Mouse (Mus musculus) liver, embryonic 16.5 days (tissue): ENCODE data around the gene Nr1i2. TPM values are rescaled to one million over a fixed set of nuclear protein-coding genes. Genes with fewer than 3 reads are reported as not detected.
A peak's percentile ranks its signal among the peaks of the same experiment; 100 is the strongest.

Experiments
- ATAC-seq: fragments of 200-750 bp; cut with Nextera tagmentation; 2 replicates; pipeline ENCODE4 v1.8.0; 2017; ENCODE audit warnings: low read depth, mild to moderate bottlenecking, moderate number of reproducible peaks, moderate library complexity
- H3K27ac ChIP-seq: fragments of 300-500 bp; sonication (generic); 2 replicates; pipeline ENCODE4 v1.5.1; 2014; ENCODE audit warnings: mild to moderate bottlenecking, low read length
- H3K27me3 ChIP-seq: fragments of 300-500 bp; sonication (generic); 2 replicates; pipeline ENCODE4 v1.6.1; 2014; ENCODE audit warnings: low read depth, low read length, mixed read lengths; ENCODE audit not compliant: control insufficient read depth, insufficient read depth
- H3K36me3 ChIP-seq: fragments of 300-500 bp; sonication (generic); 2 replicates; pipeline ENCODE4 v1.6.1; 2014; ENCODE audit warnings: mild to moderate bottlenecking; ENCODE audit not compliant: control insufficient read depth, insufficient read depth
- H3K4me1 ChIP-seq: fragments of 300-500 bp; sonication (generic); 2 replicates; pipeline ENCODE4 v1.6.1; 2014; ENCODE audit warnings: low read depth, low read length, mixed read lengths; ENCODE audit not compliant: control insufficient read depth
- H3K4me2 ChIP-seq: fragments of 300-500 bp; sonication (generic); 2 replicates; pipeline ENCODE4 v1.6.1; 2014; ENCODE audit warnings: low read depth, low read length, mixed read lengths
- H3K4me3 ChIP-seq: fragments of 300-500 bp; sonication (generic); 2 replicates; pipeline ENCODE4 v1.5.1; 2014; ENCODE audit warnings: low read depth, mild to moderate bottlenecking, low read length
- H3K9ac ChIP-seq: fragments of 300-500 bp; sonication (generic); 2 replicates; pipeline ENCODE4 v1.6.1; 2014; ENCODE audit warnings: low read depth, low read length
- H3K9me3 ChIP-seq: fragments of 300-500 bp; sonication (generic); replicated peaks from 2 replicates; pipeline ENCODE4 v1.6.1; 2016; ENCODE audit warnings: low read length; ENCODE audit not compliant: control insufficient read depth
- WGBS: fragments of 180-500 bp; shearing (Covaris S2); extraction: QIAGEN DNeasy Blood & Tissue Kit; methylation state at CpG from one replicate; pipeline ENCODE4 v1.1.7; 2014; ENCODE audit not compliant: insufficient replicate concordance; 5-methylcytosine and 5-hydroxymethylcytosine counted together
- polyA plus RNA-seq: library from polyadenylated mRNA; unstranded; fragments of >200 nt; fragmentation: Nextera tagmentation; extraction: Ambion mirVana; gene quantifications from 2 replicates; pipeline ENCODE4 v1.2.1, GENCODE M21; 2015

Nr1i2 gene
- polyA plus RNA-seq, 1 experiment from 2014 or later: 6.9 TPM

DNA sequence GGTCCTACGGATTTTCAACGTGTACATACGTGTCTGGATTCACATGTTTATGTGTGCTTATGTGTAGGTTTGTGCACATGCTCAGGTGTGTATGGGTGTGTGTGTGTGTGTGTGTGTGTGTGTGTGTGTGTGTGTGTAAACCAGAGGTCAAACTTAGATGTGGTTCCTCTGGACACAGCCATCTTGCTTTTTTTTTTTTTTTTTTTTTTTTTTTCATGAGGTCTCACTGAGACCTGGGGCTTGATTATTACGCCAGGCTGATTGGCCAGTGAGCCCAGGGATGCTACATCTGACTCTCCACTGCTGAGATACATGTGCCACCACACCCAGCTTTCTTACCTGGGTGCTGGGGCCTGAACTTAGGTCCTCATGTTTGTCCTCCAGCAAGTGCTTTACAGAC, 24.5 kb upstream of the Nr1i2 start:
- H3K4me1 ChIP-seq: no peaks in the 10 kb centered on the region
- no peaks in the 10 kb centered on the region for H3K9me3 ChIP-seq
- no peaks in the 10 kb centered on the region for H3K27me3 ChIP-seq
- H3K36me3 ChIP-seq: no peaks in the 10 kb centered on the region
- WGBS: 67% methylated on average over 4 of the region's 4 CpGs
- no peak overlapping the region for H3K4me2 ChIP-seq
- no peak overlapping the region for H3K27ac ChIP-seq
- H3K4me3 ChIP-seq: no peak overlapping the region
- no peak overlapping the region for H3K9ac ChIP-seq
- ATAC-seq: no peak

DNA sequence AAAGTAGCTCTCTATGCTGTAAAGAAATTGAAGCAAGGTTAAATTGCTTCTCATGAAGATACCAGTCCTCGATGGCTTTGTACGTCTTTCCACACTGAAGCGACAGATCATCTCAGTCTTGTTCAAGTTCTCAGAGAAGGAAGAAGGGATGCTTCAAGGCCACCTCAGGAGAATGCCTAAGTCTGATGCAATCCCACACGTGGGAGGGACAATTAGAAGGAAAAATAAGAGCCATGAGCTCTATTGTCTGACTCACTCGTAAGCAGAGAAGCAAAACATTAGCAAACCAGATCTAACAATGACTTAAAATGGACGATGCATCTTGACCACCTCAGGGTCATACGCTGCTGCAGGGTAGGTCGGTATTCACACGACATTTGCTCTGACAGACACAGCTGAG, 23.9 kb upstream of the Nr1i2 start:
- Histone ChIP-seq H3K36me3 (no peaks in the 10 kb centered on the region), H3K4me2 (no peak overlapping the region), H3K4me1 (no peaks in the 10 kb centered on the region), H3K4me3 (no peak overlapping the region), H3K9me3 (no peaks in the 10 kb centered on the region), H3K27ac (no peak overlapping the region), H3K9ac (no peak overlapping the region), H3K27me3 (no peaks in the 10 kb centered on the region)
- no peak for ATAC-seq
- 67% methylated on average over 9 of the region's 9 CpGs for WGBS

DNA sequence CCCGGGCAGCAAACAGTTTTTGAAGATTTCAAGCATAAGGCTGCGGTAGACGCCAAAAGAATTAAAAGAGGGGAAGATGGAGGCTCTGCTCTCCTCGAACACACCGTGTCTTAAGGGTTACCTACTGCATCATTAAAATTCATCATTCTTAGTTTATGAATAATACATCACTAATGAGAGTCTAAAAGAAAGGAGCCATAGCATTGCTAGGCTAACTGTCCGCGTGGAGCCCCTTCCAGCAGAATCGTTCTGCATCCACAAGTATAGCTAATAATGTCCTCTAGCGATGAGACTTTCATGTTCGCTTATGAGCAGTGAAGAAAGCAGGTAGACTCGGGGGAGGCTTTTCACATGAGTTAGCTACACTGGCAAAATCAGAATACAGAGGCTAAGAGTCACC, 13.6 kb upstream of the Nr1i2 start:
- Histone ChIP-seq H3K9ac (no peak overlapping the region), H3K4me3 (no peak overlapping the region), H3K36me3 (no peaks in the 10 kb centered on the region), H3K27ac (no peak overlapping the region), H3K27me3 (no peaks in the 10 kb centered on the region), H3K4me1 (no peaks in the 10 kb centered on the region), H3K4me2 (no peak overlapping the region), H3K9me3 (no peaks in the 10 kb centered on the region)
- 74% methylated on average over 11 of the region's 11 CpGs for WGBS
- ATAC-seq: no peak

DNA sequence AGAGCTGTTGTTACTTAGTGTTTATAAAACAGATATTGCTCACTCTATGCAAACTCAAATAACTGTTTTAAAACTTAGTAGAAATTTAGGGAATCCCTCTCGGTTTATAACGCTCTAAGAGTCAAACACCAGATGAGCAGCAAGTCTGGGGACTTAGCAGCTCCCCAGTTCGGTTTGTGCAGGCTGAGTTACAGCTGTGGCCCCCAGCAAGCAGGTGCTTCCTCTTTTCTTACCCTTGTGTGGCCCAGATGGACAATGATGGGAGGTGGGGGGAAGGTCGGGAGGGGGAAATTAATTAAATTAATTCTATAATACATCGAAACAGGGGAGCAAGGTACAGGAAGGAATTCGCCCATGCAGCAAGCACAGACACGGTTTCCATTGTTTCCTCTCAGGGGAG, 13.0 kb upstream of the Nr1i2 start:
- Histone ChIP-seq H3K36me3 (no peaks in the 10 kb centered on the region), H3K27me3 (no peaks in the 10 kb centered on the region), H3K9me3 (no peaks in the 10 kb centered on the region), H3K4me1 (no peaks in the 10 kb centered on the region), H3K9ac (no peak overlapping the region), H3K27ac (no peak overlapping the region), H3K4me2 (no peak overlapping the region), H3K4me3 (no peak overlapping the region)
- WGBS: 24% methylated on average over 7 of the region's 7 CpGs
- ATAC-seq: no peak

DNA sequence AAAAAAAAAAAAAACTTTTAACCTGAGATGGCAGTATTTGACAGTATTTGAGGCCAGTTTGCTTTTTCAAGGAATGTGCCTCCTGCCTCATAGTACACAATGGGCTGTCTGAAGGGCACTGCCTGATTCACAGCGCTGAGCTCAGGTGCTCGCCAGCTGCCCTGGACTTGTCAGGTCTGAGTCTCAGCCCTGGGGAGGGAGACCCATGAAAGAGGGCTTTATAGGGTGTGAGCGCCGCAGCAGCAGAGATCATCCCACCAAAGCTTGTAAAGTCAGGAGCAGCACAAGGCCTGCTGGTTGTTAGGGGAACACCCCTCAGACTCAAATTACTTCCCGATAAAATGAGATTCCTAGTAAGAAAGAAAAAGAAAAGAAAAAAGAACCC, 12.6 kb upstream of the Nr1i2 start:
- Histone ChIP-seq H3K36me3 (no peaks in the 10 kb centered on the region), H3K4me2 (no peak overlapping the region), H3K4me1 (no peaks in the 10 kb centered on the region), H3K9me3 (no peaks in the 10 kb centered on the region), H3K4me3 (no peak overlapping the region), H3K27me3 (no peaks in the 10 kb centered on the region), H3K27ac (no peak overlapping the region), H3K9ac (no peak overlapping the region)
- ATAC-seq: no peak
- WGBS: 59% methylated on average over 5 of the region's 5 CpGs

DNA sequence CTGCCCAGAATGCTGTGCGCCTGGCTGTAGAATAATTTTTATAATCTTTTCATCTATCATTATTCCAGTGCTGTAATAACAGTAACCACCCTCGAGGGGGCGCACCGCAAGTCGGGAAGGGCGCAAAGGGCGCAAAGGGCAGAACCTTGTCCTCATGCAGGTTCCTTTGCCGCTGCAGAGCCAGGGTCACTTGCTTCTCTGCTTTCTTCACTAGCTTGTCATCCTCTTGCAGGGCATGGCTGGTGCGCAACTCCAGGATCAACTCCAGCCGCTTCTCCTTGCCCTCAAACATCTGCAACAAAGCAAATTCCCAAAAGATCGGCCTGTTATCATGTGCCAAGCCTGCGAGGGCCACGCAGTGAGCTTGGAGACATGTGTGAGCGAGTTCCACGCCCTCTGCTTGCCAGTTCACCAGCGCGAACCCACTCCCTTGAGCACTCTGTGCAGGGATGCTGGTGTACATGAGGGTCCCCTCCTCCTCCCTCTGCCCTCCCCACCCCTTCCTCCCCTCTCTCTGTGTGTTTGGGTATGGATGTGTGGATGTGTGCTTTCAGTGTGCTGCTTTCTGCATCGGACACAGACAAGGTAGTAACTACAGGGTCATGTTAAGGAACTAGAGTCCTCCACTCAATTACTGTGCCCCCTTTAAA, 12.1 kb upstream of the Nr1i2 start:
- Histone ChIP-seq H3K27ac (no peak overlapping the region), H3K4me1 (no peaks in the 10 kb centered on the region), H3K9ac (no peak overlapping the region), H3K36me3 (no peaks in the 10 kb centered on the region), H3K9me3 (no peaks in the 10 kb centered on the region), H3K4me2 (no peak overlapping the region), H3K27me3 (no peaks in the 10 kb centered on the region), H3K4me3 (no peak overlapping the region)
- 45% methylated on average over 18 of the region's 18 CpGs for WGBS
- no peak for ATAC-seq

DNA sequence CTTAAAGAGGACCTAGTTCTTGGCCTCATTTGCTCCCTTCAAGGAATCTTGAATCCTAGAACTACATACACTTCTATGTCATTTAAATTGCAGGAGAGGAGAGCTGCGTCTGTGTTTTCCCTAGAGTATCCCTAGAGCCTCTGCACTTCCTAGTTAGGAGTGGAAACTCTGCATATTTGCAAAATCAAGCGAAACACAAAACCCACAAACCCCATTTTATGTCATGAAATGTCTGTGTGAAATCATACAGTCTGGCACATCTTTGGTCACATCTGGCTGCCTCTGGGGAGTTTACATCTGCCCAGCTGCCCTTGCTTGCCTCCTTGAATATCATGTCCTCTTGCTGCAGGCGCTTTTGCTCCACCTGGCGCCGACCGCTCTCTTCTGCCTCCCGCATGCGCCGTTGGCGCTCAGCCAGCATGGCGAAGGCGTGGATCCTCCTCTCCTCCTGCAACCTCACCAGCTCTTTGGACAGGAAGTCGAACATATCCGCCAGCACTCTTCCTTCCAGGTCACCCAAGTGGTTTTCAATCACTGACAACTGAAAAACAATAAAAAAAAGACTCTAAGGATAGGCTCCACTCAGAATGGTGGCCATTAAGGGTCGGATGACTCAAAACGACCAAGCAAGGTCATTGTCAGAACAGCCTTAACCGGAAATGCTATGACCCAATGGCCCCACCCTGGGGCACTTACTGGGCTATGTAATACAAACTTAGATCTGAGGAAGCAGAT, 10.0 kb upstream of the Nr1i2 start:
- Histone ChIP-seq H3K4me2 (no peak overlapping the region), H3K9me3 (no peaks in the 10 kb centered on the region), H3K36me3 (no peaks in the 10 kb centered on the region), H3K4me3 (no peak overlapping the region), H3K27me3 (no peaks in the 10 kb centered on the region), H3K9ac (no peak overlapping the region), H3K4me1 (no peaks in the 10 kb centered on the region), H3K27ac (no peak overlapping the region)
- ATAC-seq: 0 out of 2 replicates have a peak, but pooled peaks have one; percentile 27
- WGBS: 65% methylated on average over 17 of the region's 17 CpGs

DNA sequence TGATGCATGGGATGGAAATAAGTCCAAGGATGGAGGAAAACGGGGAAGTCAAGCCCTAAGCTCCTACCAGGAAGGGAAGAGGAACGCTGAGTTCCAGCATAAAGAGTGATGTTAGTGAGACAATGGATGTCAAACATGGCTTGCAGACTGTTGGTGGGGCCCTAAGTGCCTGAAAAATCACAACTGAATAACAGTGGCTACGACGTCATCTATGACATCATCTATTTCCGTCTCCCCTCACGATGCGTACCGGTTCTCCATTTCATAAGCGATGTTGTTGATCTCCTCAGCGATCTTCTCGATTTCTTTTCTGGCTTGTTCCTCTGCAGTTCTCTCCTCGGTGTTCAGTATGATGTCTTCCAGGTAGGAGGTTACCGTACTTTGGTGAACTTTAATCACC, 7.7 kb upstream of the Nr1i2 start:
- no peaks in the 10 kb centered on the region for H3K36me3 ChIP-seq
- 77% methylated on average over 13 of the region's 13 CpGs for WGBS
- ATAC-seq: no peak
- H3K4me3 ChIP-seq: no peak overlapping the region
- no peak overlapping the region for H3K4me2 ChIP-seq
- no peaks in the 10 kb centered on the region for H3K9me3 ChIP-seq
- no peaks in the 10 kb centered on the region for H3K27me3 ChIP-seq
- H3K4me1 ChIP-seq: no peaks in the 10 kb centered on the region
- no peak overlapping the region for H3K9ac ChIP-seq
- H3K27ac ChIP-seq: no peak overlapping the region

DNA sequence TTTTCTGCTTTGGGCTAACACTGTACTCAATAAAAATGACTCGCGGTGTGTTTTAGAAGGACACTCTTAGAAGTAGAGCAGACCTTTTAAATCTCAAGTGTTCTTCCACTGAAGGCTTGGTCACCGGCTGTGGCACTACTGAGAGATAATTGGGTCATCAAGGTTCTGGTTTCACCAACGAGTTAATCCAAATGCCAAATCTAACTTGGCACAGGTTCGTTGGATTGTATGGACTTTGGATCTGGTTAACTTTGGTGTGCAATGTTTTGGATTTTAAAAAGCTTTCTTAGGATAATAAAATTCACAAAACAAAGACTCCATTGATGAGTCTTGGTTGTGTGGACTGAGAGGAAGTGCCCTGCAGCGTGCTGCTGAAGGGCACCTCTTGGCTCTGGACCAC, 3.8 kb upstream of the Nr1i2 start:
- H3K4me3 ChIP-seq: no peak overlapping the region
- H3K36me3 ChIP-seq: no peaks in the 10 kb centered on the region
- WGBS: 74% methylated on average over 6 of the region's 6 CpGs
- H3K9ac ChIP-seq: no peak overlapping the region
- H3K27me3 ChIP-seq: no peaks in the 10 kb centered on the region
- no peaks in the 10 kb centered on the region; the same call in 1 of the 2 replicates for H3K4me1 ChIP-seq
- H3K9me3 ChIP-seq: no peaks in the 10 kb centered on the region
- no peak overlapping the region for H3K4me2 ChIP-seq
- no peak overlapping the region for H3K27ac ChIP-seq
- no peak for ATAC-seq
